Mouse (Mus musculus): ENCODE results near the gene Lpin1.

Gene Lpin1

GRCm38 (mm10) chr12:16610936-16611335 lies at the start of gene Lpin1:
TSS of gene Lpin1 (minus strand) at chr12:16610966.
- DNase-seq (ENCODE audit: low read depth), result no peak

DNA sequence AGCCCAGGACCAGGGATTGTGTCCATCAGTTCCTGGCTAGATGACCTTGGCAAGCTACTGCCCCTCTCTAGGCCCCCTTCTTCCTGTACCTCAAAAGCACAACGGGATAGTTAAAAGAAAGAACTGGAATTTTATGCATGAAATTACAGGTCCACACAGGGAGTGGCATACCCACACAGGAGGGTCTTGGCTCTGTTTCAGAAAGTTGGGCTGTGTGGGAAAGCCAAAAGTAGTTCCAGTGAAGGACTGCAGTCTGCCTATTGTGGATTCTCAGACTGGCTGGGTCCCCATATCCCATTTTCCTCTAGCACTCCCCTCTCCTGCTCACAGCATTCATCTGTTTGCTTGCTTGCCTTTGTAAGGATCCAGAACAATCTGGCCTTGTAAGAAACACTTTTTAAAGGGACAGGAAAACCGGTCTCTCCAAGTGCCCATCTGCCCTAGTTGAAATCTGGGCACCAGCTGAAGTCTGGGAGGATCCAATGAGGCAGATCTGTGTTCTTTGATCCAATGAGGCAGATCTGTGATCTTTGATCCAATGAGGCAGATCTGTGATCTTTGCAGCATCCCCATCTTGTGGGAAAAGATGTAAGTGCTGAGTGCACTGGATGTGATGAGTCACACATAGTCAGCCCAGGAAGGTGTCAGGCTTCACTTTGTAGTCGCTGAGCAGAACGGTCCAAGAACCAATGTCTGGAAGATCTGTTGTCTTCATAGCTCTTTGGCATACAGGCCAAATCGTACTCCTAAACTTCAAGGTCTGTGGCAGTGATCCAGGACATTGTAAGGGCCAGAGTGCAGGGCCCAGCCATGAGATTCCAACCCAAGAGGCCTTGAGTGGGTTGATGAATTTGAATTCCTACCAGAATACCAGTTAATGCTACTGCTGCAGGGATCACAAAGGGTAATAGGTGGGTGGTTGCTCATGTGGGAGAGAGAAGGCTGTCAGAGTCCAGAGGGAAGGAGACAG lies 46.4 kb upstream of the Lpin1 start:
- no peak for DNase-seq (ENCODE audit: low read depth)

DNA sequence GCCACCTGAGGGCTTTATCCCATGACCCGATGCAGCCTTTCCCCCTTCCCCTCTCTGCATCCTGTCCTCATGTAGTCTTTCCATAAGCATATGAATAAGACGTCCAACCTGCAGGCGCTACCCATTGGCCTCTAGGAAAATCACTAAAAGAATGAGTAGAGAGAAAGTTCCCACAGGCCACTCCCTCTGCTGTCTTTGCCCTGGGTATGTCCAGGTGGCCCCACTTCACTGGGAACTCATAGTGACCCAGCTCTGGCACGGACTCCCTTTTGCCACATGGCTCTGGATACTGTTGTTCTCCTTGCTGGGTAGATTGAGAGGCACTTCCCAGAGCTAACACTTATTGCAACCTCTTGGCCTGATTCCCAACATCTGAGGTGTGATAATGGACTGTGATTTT lies 44.8 kb upstream of the Lpin1 start:
- DNase-seq (ENCODE audit: low read depth), result no peak

DNA sequence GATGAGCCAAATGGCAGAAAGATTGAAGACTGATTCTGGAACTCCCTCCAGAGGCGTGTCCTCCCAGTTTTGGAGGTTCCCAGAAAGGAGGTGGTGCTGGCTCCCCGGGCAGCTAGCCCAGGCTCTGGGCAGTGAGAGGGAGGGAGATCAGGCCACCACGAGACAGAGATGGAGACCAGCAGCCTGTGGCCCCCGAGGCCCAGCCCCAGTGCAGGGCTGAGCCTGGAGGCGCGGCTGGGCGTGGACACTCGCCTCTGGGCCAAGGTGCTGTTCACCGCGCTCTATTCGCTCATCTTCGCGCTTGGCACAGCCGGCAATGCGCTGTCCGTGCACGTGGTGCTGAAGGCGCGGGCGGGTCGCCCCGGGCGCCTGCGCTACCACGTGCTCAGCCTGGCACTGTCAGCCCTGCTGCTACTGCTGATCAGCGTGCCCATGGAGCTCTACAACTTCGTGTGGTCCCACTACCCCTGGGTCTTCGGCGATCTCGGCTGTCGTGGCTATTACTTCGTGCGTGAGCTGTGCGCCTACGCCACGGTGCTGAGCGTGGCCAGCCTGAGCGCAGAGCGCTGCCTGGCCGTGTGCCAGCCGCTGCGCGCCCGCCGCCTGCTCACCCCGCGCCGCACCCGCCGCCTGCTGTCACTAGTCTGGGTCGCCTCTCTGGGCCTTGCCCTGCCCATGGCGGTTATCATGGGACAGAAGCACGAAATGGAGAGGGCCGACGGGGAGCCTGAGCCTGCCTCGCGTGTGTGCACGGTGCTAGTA lies 42.7 kb upstream of the Lpin1 start, which contains the start of gene Ntsr2:
Gene Ntsr2 (plus strand): TSS at position 51 of the 762 bp plus-strand sequence.
- DNase-seq (ENCODE audit: low read depth), result no peak

DNA sequence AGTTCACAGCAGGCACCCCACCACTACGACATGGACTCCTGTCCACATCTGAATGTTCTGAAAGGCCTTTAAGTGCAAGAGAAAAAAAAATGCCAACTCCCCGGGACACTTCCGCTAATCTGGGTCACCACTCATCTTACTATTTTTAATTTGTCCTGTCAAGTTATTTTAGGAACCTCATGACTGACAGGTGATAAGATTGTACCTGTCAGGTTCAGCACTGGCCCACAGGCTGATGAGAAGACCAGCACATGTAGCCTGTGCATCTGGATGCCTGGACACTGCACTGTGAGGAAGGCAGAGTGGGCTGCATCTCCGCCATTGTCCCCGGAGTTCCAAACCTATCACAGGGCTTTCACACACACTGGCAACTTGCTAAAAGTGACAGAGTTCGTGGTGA lies 39.1 kb upstream of the Lpin1 start:
- no peak for DNase-seq (ENCODE audit: low read depth)

DNA sequence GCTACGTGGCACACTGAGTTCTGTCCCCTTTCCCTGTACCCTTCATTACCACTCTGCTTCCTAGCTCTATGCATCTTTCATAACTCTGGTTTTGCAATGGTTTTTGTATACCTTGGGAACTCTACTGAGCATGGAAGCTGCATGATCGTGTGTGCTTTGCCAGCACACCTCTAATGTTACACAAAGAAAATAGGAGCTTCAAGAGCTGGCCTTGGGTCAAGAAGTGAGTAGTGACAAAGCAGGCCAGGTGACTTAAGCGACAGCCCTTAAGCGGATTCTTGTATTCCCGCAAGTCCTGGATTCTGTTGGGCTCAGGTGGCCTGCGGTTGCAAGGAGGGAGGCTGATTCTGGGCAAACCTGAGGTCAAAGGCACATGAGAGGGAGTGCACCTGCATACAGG lies 37.5 kb upstream of the Lpin1 start:
- DNase-seq (ENCODE audit: low read depth), result no peak

DNA sequence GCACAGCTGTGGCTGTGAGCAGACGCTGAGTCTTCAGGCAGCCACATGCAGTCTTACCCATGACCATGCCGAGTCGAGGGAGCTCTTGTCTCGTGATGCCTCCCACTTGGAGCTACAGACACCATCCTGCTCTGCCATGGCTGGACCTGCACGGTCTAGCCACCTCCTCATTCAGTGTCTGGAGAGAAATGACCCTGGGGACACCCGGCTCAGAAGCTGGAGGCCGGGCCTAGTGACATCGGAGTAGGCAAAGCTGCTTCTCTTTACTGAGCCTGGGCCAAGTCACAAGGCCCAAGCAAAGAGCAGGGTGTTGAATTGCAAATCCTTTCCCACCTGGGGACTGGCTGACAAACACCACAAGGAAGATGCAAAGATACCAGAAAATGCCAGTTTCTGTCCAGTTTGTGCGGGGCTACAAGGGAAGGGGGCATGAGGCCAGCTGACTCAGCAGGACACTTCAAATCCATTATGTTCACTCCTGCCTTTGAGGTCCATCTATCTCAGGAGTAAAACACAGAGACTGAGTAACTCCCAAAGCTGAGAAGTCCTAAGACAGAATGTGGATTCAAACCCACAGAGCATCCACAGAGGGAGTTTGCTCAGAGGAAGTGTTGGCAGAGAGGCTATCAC lies 36.1 kb upstream of the Lpin1 start:
- DNase-seq (ENCODE audit: low read depth), result no peak

DNA sequence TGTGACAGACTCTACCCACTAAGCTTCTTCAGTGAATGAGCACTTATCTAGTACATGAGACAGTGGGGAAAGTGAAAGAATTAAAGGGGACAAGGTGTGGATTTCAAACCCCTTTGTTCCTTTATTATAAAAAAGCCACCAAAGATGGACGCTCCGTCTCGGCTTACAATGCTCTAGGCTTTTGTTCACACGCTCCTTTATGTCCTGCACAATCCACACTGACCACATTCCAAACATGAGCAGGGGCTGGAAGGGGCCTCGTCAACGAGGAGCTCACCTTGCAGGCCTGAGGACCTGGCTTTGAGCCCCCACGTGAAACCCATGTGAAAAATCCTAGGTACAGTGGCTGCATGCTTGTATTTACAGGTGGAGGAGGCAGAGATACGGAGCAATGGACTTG lies 33.9 kb upstream of the Lpin1 start:
- DNase-seq (ENCODE audit: low read depth), result no peak

DNA sequence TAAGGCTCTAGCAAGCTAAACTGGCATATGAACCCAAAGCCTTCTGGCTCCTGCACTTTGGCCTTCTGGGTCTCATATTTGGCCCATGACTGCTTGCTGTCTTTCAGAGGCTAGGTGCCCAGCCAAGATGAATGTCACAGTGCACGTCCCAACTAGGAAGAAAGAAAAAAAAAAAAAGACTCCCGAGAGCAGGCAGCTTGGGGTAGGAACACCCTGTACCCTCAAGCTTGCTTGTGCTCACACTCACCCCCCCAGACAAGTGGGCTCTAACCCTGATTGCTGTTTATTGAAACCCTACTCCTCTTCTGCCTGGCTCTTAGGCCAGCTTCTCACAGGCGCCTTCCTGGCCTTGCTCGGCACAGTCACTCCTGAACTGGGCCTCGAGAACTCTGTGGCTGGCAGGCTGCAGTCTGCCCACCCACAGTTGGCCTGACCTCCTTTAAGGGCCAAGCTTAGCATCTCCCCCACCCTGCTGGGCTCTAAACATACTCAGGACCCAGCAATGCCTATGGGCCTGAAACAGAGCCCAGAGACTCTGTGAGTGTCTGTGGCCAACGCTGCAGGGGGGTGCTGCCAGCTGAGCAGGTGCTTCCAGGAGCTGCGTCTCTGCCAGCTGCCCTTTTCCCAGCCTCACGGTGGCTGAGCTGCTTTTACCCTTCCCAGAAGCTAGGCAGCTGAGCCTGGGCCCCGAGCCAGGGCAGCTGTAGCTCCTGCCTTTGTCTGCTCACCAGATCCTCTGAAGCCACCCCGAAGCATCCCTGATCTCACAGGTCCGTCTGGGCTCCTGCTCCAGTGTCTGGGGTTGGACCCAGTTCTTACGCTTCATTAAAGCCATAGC lies 33.0 kb upstream of the Lpin1 start:
- peak; percentile 76 for DNase-seq (ENCODE audit: low read depth)

DNA sequence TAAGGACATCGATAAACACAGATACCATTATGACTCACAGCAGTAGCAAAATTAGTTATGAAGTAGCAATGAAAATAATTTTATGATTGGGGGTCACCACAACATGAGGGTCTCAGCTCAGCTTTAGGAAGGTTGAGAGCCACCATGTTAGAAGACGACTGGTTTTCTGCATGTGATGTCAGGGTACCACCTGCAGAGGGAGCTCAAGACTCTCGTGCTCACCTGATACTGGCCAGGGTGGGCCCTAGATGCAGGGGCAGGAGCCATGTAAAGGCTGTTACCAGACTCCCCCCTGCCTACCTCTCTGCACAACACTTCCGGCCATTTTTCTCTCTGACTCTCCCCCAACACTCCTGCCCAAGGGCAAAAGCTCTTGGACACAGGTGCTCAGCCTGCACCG lies 31.2 kb upstream of the Lpin1 start:
- no peak for DNase-seq (ENCODE audit: low read depth)

DNA sequence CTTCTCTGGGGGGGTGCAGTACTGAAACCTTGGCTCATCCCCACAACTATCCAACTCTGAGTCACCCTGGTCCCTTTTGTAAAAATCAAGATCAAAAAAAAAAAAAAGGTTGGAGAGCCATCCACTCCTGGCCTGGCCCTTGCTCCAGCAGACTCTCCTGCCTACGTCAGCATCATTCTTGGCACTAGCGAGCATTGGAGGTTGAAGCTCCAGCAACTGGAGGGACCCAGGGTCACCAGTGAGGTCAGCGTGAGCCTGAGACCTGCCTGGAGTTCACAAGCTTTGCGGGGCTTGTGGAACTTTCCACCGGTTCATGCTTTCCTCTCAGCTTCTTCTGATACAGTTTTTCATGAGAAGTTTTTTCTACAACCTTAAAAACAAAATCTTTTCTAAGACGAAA lies 29.3 kb upstream of the Lpin1 start:
- DNase-seq (ENCODE audit: low read depth), result no peak

DNA sequence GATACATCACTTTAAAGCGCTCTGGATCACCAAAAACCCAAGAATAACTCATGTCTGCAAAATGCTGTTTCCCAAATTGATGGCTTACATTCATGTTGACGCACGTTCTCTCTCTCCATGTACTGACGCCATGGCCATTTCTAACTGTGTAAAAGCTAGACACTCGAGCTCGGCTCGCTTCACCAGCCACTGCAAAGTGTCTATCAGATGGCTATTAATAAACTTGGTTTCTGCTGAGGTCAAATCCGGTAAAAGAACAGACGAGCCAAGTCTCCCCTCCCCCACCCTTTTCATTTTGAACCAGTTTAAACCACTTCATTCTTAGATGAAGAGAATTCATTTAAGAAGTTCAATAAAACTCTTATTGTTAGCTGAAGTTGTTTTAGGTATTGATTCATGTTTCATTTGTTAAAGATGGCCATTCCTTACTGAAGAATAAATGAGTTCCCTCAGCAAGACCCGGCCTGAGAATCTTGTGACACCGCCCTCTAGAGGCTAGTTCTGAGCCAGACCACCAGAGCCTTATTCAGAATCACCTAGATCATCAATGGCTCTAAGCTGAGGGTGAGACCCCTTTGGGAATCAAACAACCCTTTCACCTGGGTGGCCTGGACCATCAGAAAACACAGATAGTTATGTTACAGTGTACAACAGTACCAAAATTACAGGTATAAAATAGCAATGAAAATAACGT lies 28.5 kb upstream of the Lpin1 start:
- DNase-seq (ENCODE audit: low read depth), result no peak

- no peak for DNase-seq (ENCODE audit: low read depth)
Measured at GRCm38 (mm10) chr12:16635816-16636215, 25.1 kb upstream of the Lpin1 start.

GRCm38 (mm10) chr12:16634075-16634813 lies 23.5 kb upstream of the Lpin1 start:
- DNase-seq (ENCODE audit: low read depth), result no peak

DNA sequence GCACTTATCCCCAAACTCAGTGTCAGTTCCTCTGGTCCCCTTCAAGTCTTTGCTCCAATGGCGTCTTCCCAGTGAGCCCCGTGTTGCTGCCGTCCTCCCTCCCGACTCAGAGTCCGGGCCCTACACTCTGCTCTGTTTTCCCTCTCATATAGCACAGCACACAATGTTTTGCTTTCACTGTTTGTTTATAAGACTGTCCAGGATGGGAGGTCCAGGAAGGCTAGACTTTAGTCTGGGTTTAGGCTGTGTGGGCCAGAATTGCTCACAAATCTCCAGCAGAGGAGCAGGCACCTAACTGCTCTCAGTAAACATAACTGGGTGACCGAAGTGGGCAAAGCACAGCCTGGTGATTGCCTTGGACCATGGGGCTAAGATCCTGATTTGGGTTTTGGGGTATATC lies 22.5 kb upstream of the Lpin1 start:
- no peak for DNase-seq (ENCODE audit: low read depth)

- DNase-seq (ENCODE audit: low read depth), result no peak
Measured at GRCm38 (mm10) chr12:16631423-16631822, 20.7 kb upstream of the Lpin1 start.

DNA sequence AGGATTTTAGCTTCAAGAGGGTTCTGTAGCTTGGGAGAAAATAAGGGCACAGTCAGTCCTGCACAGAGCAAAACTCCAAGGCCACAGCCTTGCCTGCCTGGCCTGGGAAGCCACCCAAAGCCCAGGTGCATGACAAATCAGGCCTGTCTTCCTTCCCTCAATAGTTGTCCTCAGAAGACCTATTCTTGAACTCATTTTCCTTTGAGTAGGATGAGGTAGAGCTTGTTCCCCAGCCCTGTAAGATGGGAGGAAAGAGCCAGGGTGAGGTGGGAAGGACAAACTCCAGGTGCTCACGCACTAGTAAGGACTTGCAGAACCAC lies 20.1 kb upstream of the Lpin1 start:
- DNase-seq (ENCODE audit: low read depth), result no peak

GRCm38 (mm10) chr12:16630152-16630865 lies 19.5 kb upstream of the Lpin1 start:
- DNase-seq (ENCODE audit: low read depth), result no peak

DNA sequence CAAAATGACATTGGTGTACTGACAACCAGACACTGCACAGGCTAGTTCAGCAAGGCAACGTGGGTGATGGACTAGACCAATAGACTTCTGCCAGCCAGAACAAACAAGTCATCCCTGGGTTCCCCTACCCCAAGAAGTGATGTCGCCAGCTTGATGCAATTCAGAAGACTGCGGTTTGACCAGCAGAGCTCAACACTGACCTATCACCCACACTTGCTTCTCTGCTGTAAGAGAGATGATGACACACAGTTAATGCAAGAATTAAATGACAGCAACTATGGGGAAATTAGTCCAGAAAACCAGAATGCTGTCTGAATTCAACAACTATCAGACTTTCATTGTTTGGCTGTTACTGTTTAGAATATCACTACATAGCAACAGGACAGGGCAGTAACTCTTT lies 9.5 kb upstream of the Lpin1 start:
- no peak for DNase-seq (ENCODE audit: low read depth)

- no peak for DNase-seq (ENCODE audit: low read depth)
Measured at GRCm38 (mm10) chr12:16619453-16619852, 8.7 kb upstream of the Lpin1 start.
